Mouse (Mus musculus) neural tube, postnatal 0 days (tissue): ENCODE measurements around the gene Vmn1r215. TPM values are rescaled to one million over a fixed set of nuclear protein-coding genes. Genes with fewer than 3 reads are reported as not detected.

ENCODE experiments used
- polyA plus RNA-seq: library from polyadenylated mRNA; unstranded; fragments of >200 nt; fragmentation: Nextera tagmentation; extraction: Ambion mirVana; gene quantifications from 2 replicates; pipeline ENCODE4 v1.2.1, GENCODE M21; 2015

Vmn1r215 gene
- polyA plus RNA-seq = not detected in 2 replicates

DNA sequence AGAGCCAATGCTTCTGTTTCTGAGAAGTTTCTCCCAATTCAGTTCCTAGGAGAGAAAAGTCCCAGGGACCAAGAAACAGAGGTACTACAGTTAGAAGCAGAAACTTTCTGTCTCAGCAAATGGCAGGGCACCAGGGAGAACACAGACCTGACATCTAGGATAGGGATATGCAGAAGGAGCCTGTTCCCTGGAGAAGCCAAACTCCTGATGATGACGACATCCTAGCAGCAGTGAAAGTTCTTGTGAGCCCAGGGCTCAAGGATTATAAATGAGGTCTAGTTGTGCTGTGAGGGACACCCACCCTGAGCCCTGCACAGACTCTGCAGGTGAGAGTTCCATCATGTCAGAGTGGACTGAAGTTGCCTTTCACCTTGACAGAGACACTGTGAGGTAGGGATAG, at the start of gene Vmn1r215:
Gene Vmn1r215, plus strand, starts transcription at position 301 of the 400 bp plus-strand sequence.

DNA sequence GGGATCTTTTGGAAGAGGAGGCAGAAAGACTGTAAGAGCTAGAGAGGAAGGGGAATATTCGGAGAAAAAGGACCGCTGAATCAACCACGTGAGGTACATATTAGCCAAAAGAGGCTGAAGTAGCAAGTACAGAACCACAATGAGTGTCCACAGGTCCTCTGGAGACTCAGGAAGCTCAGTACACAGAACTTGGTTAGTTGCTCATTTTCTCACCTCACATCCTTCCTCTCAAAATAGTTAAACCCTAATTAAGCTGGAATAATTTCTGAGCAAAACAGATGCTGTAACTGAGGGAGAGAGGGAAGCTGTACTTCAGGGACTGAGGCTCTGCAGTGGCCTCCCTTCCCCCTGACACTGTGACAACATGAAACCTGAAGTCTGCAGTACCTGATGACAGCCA, 37.7 kb upstream of the Vmn1r215 start, which contains the start of gene Vmn1r214:
Gene Vmn1r214, plus strand, starts transcription at position 301 of the 400 bp plus-strand sequence.

DNA sequence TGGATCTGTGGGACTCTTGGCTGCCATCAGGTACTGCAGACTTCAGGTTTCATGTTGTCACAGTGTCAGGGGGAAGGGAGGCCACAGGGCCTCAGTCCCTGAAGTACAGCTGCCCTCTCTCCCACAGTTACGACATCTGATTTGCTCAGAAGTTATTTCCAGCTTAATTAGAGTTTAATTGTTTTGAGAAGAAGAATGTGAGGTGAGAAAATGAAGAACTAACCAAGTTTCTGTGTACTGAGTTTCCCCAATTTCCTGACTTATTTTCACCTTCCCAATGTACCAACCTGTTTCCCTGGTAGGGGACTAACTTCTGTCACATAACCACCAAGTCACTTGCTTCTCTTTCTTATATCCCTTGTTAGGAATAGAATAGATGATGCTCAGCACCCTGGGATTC, 50.3 kb downstream of the Vmn1r215 start, which contains the start of gene Vmn1r217:
Gene Vmn1r217, minus strand, starts transcription at position 101 of the 400 bp plus-strand sequence.

Other genes with a start within 250 kb of the Vmn1r215 start
- not detected in 2 replicates for gene Vmn1r210, start 236.7 kb upstream of the Vmn1r215 start, polyA plus RNA-seq
- not detected in 2 replicates for gene Vmn1r211, start 210.5 kb upstream of the Vmn1r215 start, polyA plus RNA-seq
- not detected in 2 replicates for gene Vmn1r212, start 183.8 kb upstream of the Vmn1r215 start, polyA plus RNA-seq
- gene Vmn1r213, start 60.4 kb upstream of the Vmn1r215 start, polyA plus RNA-seq = not detected in 2 replicates
- gene Vmn1r214, start 37.6 kb upstream of the Vmn1r215 start, polyA plus RNA-seq = not detected in 2 replicates
- gene Vmn1r217, start 50.2 kb downstream of the Vmn1r215 start, polyA plus RNA-seq = not detected in 2 replicates
- gene Vmn1r218, start 65.1 kb downstream of the Vmn1r215 start, polyA plus RNA-seq = not detected in 2 replicates
- gene Vmn1r219, start 91.3 kb downstream of the Vmn1r215 start, polyA plus RNA-seq = not detected in 2 replicates
- gene Vmn1r220, start 120.0 kb downstream of the Vmn1r215 start, polyA plus RNA-seq = not detected in 2 replicates
- not detected in 2 replicates for gene Vmn1r221, start 146.1 kb downstream of the Vmn1r215 start, polyA plus RNA-seq
- gene Vmn1r222, start 167.9 kb downstream of the Vmn1r215 start, polyA plus RNA-seq = not detected in 2 replicates
- not detected in 2 replicates for gene Vmn1r223, start 179.1 kb downstream of the Vmn1r215 start, polyA plus RNA-seq